Comparison of ENCODE assay signal across 7 mouse cellular contexts in genomic region chrX:47892431-47893024, GRCm38 (mm10). TPM values are rescaled to one million over a fixed set of nuclear protein-coding genes. Genes with fewer than 3 reads are reported as not detected.
DNase-seq lines count a peak whose midpoint lies in the region; ATAC-seq and TF ChIP-seq lines count a peak whose summit lies in the region.

Gene Smarca1, minus strand, starts transcription at chrX:47892974.

- H3K4me1 ChIP-seq in lung, embryonic 15.5 days, result no peaks in the 10 kb centered on the region
- no peaks in the 10 kb centered on the region for H3K4me1 ChIP-seq in brown adipose tissue, adult 24 weeks (ENCODE audit: control insufficient read depth, insufficient read depth, insufficient read length, low read length)
- no peaks in the 10 kb centered on the region for H3K4me1 ChIP-seq in heart, embryonic 15.5 days (replicated peaks)
- no peaks in the 10 kb centered on the region for H3K4me1 ChIP-seq in limb, embryonic 14.5 days (ENCODE audit: control insufficient read depth, insufficient read depth, low read length)
- H3K4me1 ChIP-seq in stomach, embryonic 14.5 days (ENCODE audit: control insufficient read depth, insufficient read depth, low read length), result no peaks in the 10 kb centered on the region

- ATAC-seq in lung, embryonic 15.5 days (ENCODE audit: borderline replicate concordance, extremely low read depth, low FRiP score, low TSS enrichment), result peak; percentile 81
- ATAC-seq in heart, embryonic 15.5 days (replicated peaks; ENCODE audit: insufficient number of reproducible peaks, insufficient read depth, low FRiP score, low read depth), result peak; percentile 58; the same call in 1 of the 2 replicates
- ATAC-seq in limb, embryonic 14.5 days (ENCODE audit: low FRiP score, low read depth), result peak; percentile 92
- peak; percentile 76; the same call in 1 of the 2 replicates for ATAC-seq in stomach, embryonic 14.5 days (ENCODE audit: insufficient number of reproducible peaks, insufficient read depth, low FRiP score, low read depth)

- H3K9me3 ChIP-seq in lung, embryonic 15.5 days, result no peaks in the 10 kb centered on the region
- H3K9me3 ChIP-seq in heart, embryonic 15.5 days (replicated peaks), result no peaks in the 10 kb centered on the region
- H3K9me3 ChIP-seq in limb, embryonic 14.5 days (ENCODE audit: control insufficient read depth, low read length), result no peaks in the 10 kb centered on the region
- H3K9me3 ChIP-seq in stomach, embryonic 14.5 days (ENCODE audit: control insufficient read depth, low read depth, low read length), result no peaks in the 10 kb centered on the region

- no peaks in the 10 kb centered on the region for H3K36me3 ChIP-seq in lung, embryonic 15.5 days
- H3K36me3 ChIP-seq in heart, embryonic 15.5 days, result no peaks in the 10 kb centered on the region
- no peaks in the 10 kb centered on the region for H3K36me3 ChIP-seq in limb, embryonic 14.5 days (ENCODE audit: control insufficient read depth, insufficient read depth, low read length)
- H3K36me3 ChIP-seq in stomach, embryonic 14.5 days (ENCODE audit: control insufficient read depth, insufficient read depth, low read length), result no peaks in the 10 kb centered on the region

- peak within 1 kb of the TSS; percentile 74 for H3K27ac ChIP-seq in lung, embryonic 15.5 days
- no peak within 1 kb of the TSS for H3K27ac ChIP-seq in brown adipose tissue, adult 24 weeks (replicated peaks; ENCODE audit: low read depth, low read length)
- H3K27ac ChIP-seq in heart, embryonic 15.5 days, result peak within 1 kb of the TSS; percentile 77
- H3K27ac ChIP-seq in limb, embryonic 14.5 days (replicated peaks; ENCODE audit: low read depth, low read length), result peak within 1 kb of the TSS; percentile 79
- peak within 1 kb of the TSS; percentile 66; the same call in 1 of the 2 replicates for H3K27ac ChIP-seq in stomach, embryonic 14.5 days (ENCODE audit: low read length)

- peak within 1 kb of the TSS; percentile 62 for H3K9ac ChIP-seq in lung, embryonic 15.5 days
- peak within 1 kb of the TSS; percentile 68 for H3K9ac ChIP-seq in heart, embryonic 15.5 days
- H3K9ac ChIP-seq in limb, embryonic 14.5 days (ENCODE audit: low read depth, low read length, severe bottlenecking), result peak within 1 kb of the TSS; percentile 71
- peak within 1 kb of the TSS; percentile 53 for H3K9ac ChIP-seq in stomach, embryonic 14.5 days (replicated peaks; ENCODE audit: low read depth, low read length)

- no peaks in the 10 kb centered on the region for H3K27me3 ChIP-seq in lung, embryonic 15.5 days
- H3K27me3 ChIP-seq in heart, embryonic 15.5 days, result no peaks in the 10 kb centered on the region
- H3K27me3 ChIP-seq in limb, embryonic 14.5 days (ENCODE audit: control insufficient read depth, insufficient read depth, low read length), result no peaks in the 10 kb centered on the region
- no peaks in the 10 kb centered on the region for H3K27me3 ChIP-seq in stomach, embryonic 14.5 days (ENCODE audit: control insufficient read depth, insufficient read depth, low read length)

- peak within 1 kb of the TSS; percentile 65 for H3K4me2 ChIP-seq in lung, embryonic 15.5 days
- H3K4me2 ChIP-seq in heart, embryonic 15.5 days, result peak within 1 kb of the TSS; percentile 69
- H3K4me2 ChIP-seq in limb, embryonic 14.5 days (replicated peaks; ENCODE audit: low read depth, low read length, severe bottlenecking), result peak within 1 kb of the TSS; percentile 47
- peak within 1 kb of the TSS; percentile 47 for H3K4me2 ChIP-seq in stomach, embryonic 14.5 days (replicated peaks; ENCODE audit: low read depth, low read length)

- 16% methylated on average over 13 of the region's 17 CpGs for WGBS in lung, embryonic 15.5 days
- WGBS in heart, embryonic 15.5 days, result 13% methylated on average over 13 of the region's 17 CpGs
- WGBS in limb, embryonic 14.5 days, result 24% methylated on average over 14 of the region's 17 CpGs
- 32% methylated on average over 16 of the region's 17 CpGs for WGBS in stomach, embryonic 14.5 days

- no peak for DNase-seq in lung, postnatal 14 days
- peak; percentile 38 for DNase-seq in limb, embryonic 14.5 days (ENCODE audit: low spot score)
- DNase-seq in gastrocnemius, adult 8-10 months (ENCODE audit: low spot score in 2 of 2), result no peak

- H3K4me3 ChIP-seq in lung, embryonic 15.5 days, result peak within 1 kb of the TSS; percentile 62
- peak within 1 kb of the TSS; percentile 60 for H3K4me3 ChIP-seq in brown adipose tissue, adult 24 weeks (ENCODE audit: insufficient read depth, low read depth, low read length)
- H3K4me3 ChIP-seq in heart, embryonic 15.5 days, result peak within 1 kb of the TSS; percentile 67
- H3K4me3 ChIP-seq in limb, embryonic 14.5 days (replicated peaks; ENCODE audit: low read length), result peak within 1 kb of the TSS; percentile 56
- H3K4me3 ChIP-seq in stomach, embryonic 14.5 days (ENCODE audit: low read depth, low read length), result peak within 1 kb of the TSS; percentile 59

- 0 out of 2 replicates have a peak, but pooled peaks have one; percentile 15 for TF ChIP-seq POLR2A in limb, embryonic 14.5 days (IDR thresholded peaks at IDR 0.05; ENCODE audit: borderline replicate concordance, extremely low read depth, insufficient read depth, insufficient read length)

RNA-seq across cellular contexts. Expression of gene Smarca1, which starts in this region (rescaled TPM):
- 28.4 and 31.1 TPM in 2 replicates for polyA plus RNA-seq in lung, embryonic 15.5 days (2015; fragmentation: Nextera tagmentation; extraction: Ambion mirVana)
- 0.54 and 0.59 TPM in 2 replicates for polyA plus RNA-seq in brown adipose tissue, adult 24 weeks (2012; ENCODE audit: insufficient read depth, insufficient read length, missing spikeins)
- polyA plus RNA-seq in heart, embryonic 15.5 days (2015; fragmentation: Nextera tagmentation; extraction: Ambion mirVana), result 21.3 and 21.6 TPM in 2 replicates
- 17.6 and 21.9 TPM in 2 replicates for polyA plus RNA-seq in limb, embryonic 14.5 days (2012; rRNA removed)
- 36.3 and 44.8 TPM in 2 replicates for polyA plus RNA-seq in limb, embryonic 14.5 days (2014; fragmentation: Nextera tagmentation; extraction: Ambion mirVana)
- polyA plus RNA-seq in stomach, embryonic 14.5 days (2014; fragmentation: Nextera tagmentation; extraction: Ambion mirVana), result 39.4 and 44.7 TPM in 2 replicates
- total RNA-seq in gastrocnemius, adult 8-10 months (2022), result 1 to 10 TPM; 4.4 to 8.4 (median 6.5) TPM

Comparison
In these comparisons a context has a peak if more than half of its experiments do, and no peak if none do; other contexts are left out.
1. RNA of gene Smarca1 (polyA plus RNA-seq): 39.4 to 44.7 TPM in stomach, embryonic 14.5 days, 17.6 to 44.8 TPM in limb, embryonic 14.5 days, 28.4 to 31.1 TPM in lung, embryonic 15.5 days and 21.3 to 21.6 TPM in heart, embryonic 15.5 days; 0.54 to 0.59 TPM in brown adipose tissue, adult 24 weeks; every median in the first group is over 10 times any median in the second.
2. Peak in every context shown above with its lines, with median percentiles within 50 percentile points of each other: ATAC-seq, H3K4me2 ChIP-seq, H3K4me3 ChIP-seq and H3K9ac ChIP-seq.